Mouse (Mus musculus) retina, postnatal 1 day (tissue): ENCODE measurements at regions not wholly inside any gene's neighbourhood (a gene's known extent, or its start where the extent isn't known, plus 50 kb on each side); places are given as distances from the start of the nearest gene placed in this dataset.

Experiments
- DNase-seq: peaks from one replicate; pipeline ENCODE4 v3.0.0-alpha.2; 2012

GRCm38 (mm10) chr8:102575523-102575922, 209.9 kb downstream of the Cdh11 start:
- DNase-seq: no peak

DNA sequence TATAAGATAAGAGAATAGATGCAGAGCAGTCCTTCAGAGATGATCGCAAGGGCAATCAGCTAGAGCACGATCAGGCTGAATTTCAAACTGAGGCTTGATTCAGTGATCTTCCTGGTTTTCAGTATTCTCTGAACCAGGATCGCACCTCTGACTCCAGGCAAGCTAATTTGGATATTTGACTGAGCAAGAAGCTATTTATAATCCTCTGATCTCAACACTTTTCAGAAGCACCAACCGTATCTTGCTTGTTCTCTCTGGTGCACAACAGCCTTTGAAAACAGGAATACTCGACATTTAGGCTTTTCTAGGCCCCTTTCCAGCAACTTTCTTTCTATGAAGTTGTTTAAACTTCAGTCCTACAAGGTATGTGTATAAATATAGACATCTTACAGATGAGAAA, 217.7 kb downstream of the Cdh11 start:
- DNase-seq: no peak

GRCm38 (mm10) chr8:102554213-102554612, 231.2 kb downstream of the Cdh11 start:
- peak; percentile 31 for DNase-seq

GRCm38 (mm10) chr8:102553348-102553935, 232.0 kb downstream of the Cdh11 start:
- peak; percentile 30 for DNase-seq

GRCm38 (mm10) chr8:102538886-102539285, 246.6 kb downstream of the Cdh11 start:
- no peak for DNase-seq

DNA sequence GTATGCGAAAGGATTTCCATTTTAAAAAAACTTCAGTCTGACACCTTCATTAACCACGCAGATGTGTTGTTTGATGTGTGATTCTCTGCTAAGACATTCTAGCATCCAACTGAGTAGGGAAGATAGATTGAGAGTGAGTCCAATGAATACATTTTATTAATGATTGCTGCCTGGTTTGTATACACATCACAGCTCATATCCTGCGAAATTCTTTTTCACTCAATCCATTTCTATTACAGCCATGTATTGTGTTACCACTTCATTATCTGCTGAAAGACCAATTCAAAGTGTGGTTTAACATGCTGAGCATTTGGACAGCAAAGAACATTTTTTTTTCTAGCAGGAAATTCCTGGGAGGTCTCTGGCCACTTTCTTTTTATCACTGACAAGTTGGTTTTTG, 247.4 kb downstream of the Cdh11 start:
- no peak for DNase-seq

DNA sequence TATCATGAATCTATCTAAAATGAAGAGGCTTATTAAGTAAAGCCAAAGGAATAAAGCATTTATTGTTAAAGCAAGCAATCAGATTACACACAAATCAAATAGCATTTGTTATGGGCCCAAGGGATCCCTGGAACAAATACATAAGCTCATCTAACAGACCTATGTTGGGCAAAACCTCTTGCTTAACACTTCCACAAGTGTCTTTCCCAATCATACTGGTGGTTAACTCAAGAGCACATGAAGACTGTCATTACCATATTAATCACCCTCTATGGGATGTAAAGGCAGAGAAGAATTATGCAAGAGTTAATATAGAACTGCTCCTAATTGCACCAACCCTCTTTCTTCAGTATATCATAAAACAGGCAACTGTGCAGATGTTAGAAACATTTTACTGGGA, 267.0 kb downstream of the Cdh11 start:
- DNase-seq: no peak

- no peak for DNase-seq
These were observed 269.7 kb downstream of the Cdh11 start for GRCm38 (mm10) chr8:102515748-102516147.

GRCm38 (mm10) chr8:102514805-102515424, 270.5 kb downstream of the Cdh11 start:
- no peak for DNase-seq

- DNase-seq: no peak
These were observed 284.7 kb downstream of the Cdh11 start for GRCm38 (mm10) chr8:102500751-102501150.

DNA sequence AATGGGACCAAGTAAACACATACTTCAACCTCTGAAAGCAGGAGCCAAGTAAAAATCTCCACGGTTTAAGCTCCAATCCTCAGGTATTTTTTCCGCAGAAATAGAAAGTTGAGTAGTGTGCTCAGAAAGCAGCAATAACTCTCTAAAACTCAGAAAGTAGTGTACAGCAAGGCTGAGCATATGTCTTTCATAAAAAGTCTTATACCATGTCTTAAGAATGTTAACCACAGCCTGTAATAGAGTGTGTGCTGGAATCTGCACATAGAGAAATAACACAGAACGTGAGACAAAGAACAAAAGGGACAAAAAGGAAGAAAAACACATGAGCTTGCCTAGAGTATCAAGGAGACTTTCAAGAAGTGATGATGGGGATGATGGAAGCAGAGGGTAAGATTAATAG, 285.2 kb downstream of the Cdh11 start:
- no peak for DNase-seq

- peak; percentile 92 for DNase-seq
These were observed 286.4 kb downstream of the Cdh11 start for GRCm38 (mm10) chr8:102499091-102499490.

DNA sequence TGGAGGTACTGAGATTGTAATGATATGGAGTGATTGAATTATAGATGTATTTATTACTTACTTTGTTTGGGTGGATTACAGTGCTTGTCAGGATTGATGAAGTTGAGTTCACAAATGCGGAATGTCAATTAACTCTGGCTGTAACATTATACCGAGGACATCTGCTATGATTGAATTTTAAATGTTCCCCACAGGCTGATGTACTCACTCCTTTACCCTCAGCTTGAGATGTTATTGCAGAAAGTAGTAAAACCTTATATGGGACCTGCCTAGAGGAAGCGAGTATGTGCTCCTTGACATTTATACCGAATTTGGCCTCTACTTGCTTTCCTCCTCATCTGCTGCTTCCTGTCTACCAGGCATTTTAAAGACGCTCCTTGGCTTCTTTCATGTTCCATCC, 288.3 kb downstream of the Cdh11 start:
- no peak for DNase-seq

DNA sequence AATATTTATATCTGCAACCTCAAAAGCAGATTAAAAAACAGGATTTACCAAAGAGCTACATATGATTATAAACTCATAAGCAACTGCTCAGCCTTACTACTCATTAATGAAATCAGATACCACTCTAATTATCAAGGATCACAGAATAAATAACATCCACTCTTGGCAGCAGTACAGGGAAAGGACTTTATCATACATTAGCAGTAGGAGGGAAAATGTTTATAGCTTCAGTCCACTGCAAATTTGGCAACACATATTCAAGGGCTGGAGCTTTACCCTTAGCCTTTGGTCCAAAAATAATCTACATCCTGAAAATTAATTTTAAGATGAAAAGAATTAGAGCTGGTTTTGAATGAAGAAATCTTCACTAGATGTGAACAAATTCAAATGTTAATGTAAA, 288.7 kb downstream of the Cdh11 start:
- no peak for DNase-seq

DNA sequence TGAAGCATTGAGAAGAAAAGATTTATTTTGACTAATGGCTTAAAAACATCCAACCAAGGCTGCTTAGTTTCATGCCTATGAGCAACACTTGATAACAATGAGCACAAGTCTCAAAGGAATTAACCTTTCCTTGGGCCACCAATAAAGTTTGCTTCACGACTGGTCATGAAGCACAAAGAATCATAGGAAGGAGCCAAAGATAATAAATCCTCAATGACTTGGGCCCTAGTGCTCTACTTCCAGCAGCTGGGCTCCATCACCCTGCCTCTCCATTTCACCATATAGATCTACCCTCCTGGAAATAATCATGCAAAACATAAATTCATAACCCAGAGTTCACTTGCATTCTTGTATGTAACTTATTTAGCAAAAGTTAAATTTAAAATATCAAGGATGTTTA, 289.4 kb downstream of the Cdh11 start:
- DNase-seq: no peak

- DNase-seq: no peak
These were observed 294.4 kb downstream of the Cdh11 start for GRCm38 (mm10) chr8:102491015-102491414.

GRCm38 (mm10) chr8:102488284-102488683, 297.2 kb downstream of the Cdh11 start:
- DNase-seq: no peak

DNA sequence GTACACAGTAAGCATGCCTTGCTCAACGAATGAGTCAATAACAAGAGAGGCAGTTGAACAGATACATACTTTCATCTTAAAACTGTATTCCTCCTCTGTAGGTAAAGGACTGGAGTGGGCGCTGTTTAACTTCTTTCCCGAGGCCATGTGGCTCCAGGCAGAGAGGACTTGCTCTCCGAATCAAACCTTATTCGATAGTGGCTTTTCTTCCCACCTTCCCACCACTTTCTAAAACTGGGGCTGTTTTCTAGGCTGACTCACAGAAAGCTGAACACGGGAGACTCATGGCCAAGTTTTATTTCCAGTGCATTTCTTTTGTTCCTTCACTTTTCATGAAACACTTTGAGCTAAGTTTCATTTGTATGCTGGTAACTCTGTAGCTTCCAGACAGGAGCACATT, 297.6 kb downstream of the Cdh11 start:
- no peak for DNase-seq

DNA sequence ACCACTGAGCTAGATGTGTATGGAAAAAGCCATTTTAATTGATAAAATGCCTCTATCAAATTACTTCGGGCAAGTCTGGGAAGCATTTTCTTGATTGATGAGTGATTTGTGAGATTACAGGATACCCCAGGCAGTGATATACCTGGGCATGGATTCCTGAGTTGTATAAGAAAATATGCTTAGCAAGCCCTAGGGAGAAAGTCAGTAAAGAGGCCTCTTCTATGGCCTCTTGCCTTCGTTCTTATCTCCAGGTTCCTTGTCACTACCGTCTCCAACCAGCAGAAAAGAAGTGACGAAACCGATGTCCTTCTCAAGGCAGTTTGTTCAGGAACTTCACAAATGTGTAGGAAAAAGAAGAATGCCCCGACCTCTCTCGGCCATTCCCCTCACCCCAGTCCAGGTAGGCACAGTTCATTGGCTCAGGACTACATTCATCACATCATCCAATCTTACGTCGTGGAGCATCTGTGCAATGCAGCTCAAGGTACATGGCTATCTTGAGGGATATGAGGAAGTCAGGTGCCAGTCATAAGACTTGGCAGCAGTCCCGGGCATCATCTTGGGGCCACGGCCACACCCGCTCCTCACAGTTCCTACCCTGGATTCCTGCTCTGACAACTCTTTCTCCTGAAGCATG, 310.2 kb downstream of the Cdh11 start:
- DNase-seq: no peak

GRCm38 (mm10) chr8:102474192-102474591, 311.2 kb downstream of the Cdh11 start:
- no peak for DNase-seq

GRCm38 (mm10) chr8:102471352-102471751, 314.1 kb downstream of the Cdh11 start:
- no peak for DNase-seq

- no peak for DNase-seq
These were observed 322.8 kb downstream of the Cdh11 start for GRCm38 (mm10) chr8:102462601-102463000.

GRCm38 (mm10) chr8:102443006-102443405, 342.4 kb downstream of the Cdh11 start:
- no peak for DNase-seq

DNA sequence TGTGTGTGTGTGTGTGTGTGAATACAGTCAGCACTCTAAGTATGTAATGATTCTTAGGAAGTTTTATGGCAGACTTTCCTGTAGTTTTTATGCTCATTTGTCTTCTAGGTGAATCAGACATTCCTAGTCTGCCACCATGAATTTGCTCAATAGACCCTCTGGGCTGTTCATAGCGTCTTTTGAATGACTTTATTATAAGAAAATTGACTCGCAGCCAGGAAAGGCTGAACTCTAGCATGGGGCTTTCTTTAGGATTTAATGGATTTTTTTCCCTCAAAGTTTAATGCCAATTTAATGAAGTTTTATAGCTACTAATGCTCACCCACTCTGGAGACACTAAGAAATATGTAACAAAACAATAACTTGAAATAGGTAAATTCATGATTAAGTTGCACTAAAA, 363.6 kb downstream of the Cdh11 start:
- no peak for DNase-seq

GRCm38 (mm10) chr8:102414931-102415330, 370.5 kb downstream of the Cdh11 start:
- DNase-seq: no peak
